Mouse (Mus musculus) left cerebral cortex, adult 2 months (tissue): ENCODE measurements around the gene Fmo3. TPM values are rescaled to one million over a fixed set of nuclear protein-coding genes. Genes with fewer than 3 reads are reported as not detected.

ENCODE experiments used
- DNase-seq, 2 experiments: peaks; one replicate each; pipeline ENCODE4 v3.0.0; 2021 to 2022; ENCODE audit warnings: low spot score in 2 of 2, mixed read lengths in 1 of 2; ENCODE audit errors: extremely low spot score in 1 of 2
- H3K27ac ChIP-seq: fragments of 200-600 bp; 2 replicates; pipeline ENCODE4 v1.8.1; 2022
- H3K4me3 ChIP-seq: fragments of 200-600 bp; 2 replicates; pipeline ENCODE4 v1.8.1; 2022
- CTCF ChIP-seq: fragments of 200-600 bp; IDR thresholded peaks from 2 replicates; pipeline ENCODE4 v1.8.1; 2022; ENCODE audit warnings: antibody characterized with exemption, mild to moderate bottlenecking, moderate library complexity
- intact Hi-C: fragments of 180-260 bp; cut with DNase I; formaldehyde crosslinking; loops from one replicate; pipeline ENCODE4 v1.15.1; 2025
- total RNA-seq, 2 experiments: library from RNA; stranded (reverse); gene quantifications; 2 replicates each; pipeline ENCODE4 v1.2.3; 2021

Fmo3 gene
- total RNA-seq, 2 experiments from 2014 or later = not detected

- H3K4me3 ChIP-seq = no peak overlapping the region
- DNase-seq = no peak
- intact Hi-C loops = no loop called here
- no peak overlapping the region for H3K27ac ChIP-seq
- no peak for TF ChIP-seq CTCF
Measured at GRCm38 (mm10) chr1:162916661-162917060, 67.7 kb downstream of the Fmo3 start.

GRCm38 (mm10) chr1:162914932-162915556 lies 69.3 kb downstream of the Fmo3 start:
- Histone ChIP-seq H3K27ac (no peak overlapping the region), H3K4me3 (no peak overlapping the region)
- intact Hi-C loops = no loop called here
- no peak for DNase-seq
- TF ChIP-seq CTCF = no peak

GRCm38 (mm10) chr1:162912085-162912484 lies 72.2 kb downstream of the Fmo3 start:
- Histone ChIP-seq H3K4me3 (no peak overlapping the region), H3K27ac (no peak overlapping the region)
- no peak for DNase-seq
- TF ChIP-seq CTCF = no peak
- intact Hi-C loops = no loop called here

Other genes starting within 250 kb of the Fmo3 start
- 100 to 1,000 TPM; 218 to 220 TPM for gene Prrc2c, start 244.0 kb downstream of the Fmo3 start, total RNA-seq
- not detected for gene Fmo4, start 170.6 kb downstream of the Fmo3 start, total RNA-seq
- gene Fmo1, start 117.9 kb downstream of the Fmo3 start, total RNA-seq = 10 to 100 TPM; 12.0 to 12.3 TPM
- gene Fmo2, start 85.8 kb downstream of the Fmo3 start, total RNA-seq = 1 to 10 TPM; 2.3 to 2.6 TPM
- gene Fmo6, start 47.0 kb downstream of the Fmo3 start, total RNA-seq = not detected
- gene Mroh9, start 101.1 kb upstream of the Fmo3 start, total RNA-seq = not detected